Mouse (Mus musculus): ENCODE measurements at regions not wholly inside any gene's neighbourhood (a gene's known extent, or its start where the extent isn't known, plus 50 kb on each side); places are given as distances from the start of the nearest gene placed in this dataset.

DNA sequence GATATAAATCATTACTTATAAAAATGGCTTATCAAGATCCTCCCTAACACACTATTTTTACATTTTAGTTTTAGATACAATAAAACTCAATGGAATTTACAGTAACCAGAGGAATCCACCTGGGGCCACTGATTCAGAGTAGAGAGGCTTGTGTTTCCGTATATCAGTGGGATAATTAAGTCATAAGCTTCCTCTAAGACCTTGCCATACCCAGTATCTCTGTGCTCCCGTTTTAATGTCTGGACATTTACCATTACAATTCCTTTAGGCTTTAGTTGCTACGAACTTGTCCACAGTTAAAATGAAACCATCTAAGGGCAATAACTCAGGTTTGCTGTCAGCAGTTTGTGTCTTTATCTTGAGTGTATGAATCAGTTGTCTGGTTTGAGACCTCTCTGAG lies 127.9 kb downstream of the Mreg start:
- H3K36me3 ChIP-seq (ENCODE audit: control insufficient read depth, insufficient read depth, low read length): no peaks in the 10 kb centered on the region
- no peak overlapping the region for H3K9ac ChIP-seq (ENCODE audit: low read length)
- H3K27ac ChIP-seq (ENCODE audit: low read depth, low read length): no peak overlapping the region
- ATAC-seq (no peak), DNase-seq (ENCODE audit: low spot score) (no peak)
- no peaks in the 10 kb centered on the region for H3K27me3 ChIP-seq (replicated peaks; ENCODE audit: control insufficient read depth, insufficient read depth, low read length)
- whole genome bisulfite sequencing: 83% methylated on average over 3 of the region's 3 CpGs
- no peaks in the 10 kb centered on the region for H3K9me3 ChIP-seq (replicated peaks; ENCODE audit: control insufficient read depth, low read length)
- H3K4me3 ChIP-seq (ENCODE audit: low read depth, low read length): no peak overlapping the region
- no peaks in the 10 kb centered on the region for H3K4me1 ChIP-seq (ENCODE audit: control insufficient read depth, insufficient read depth, low read length)
- no peak overlapping the region for H3K4me2 ChIP-seq (ENCODE audit: low read length)

DNA sequence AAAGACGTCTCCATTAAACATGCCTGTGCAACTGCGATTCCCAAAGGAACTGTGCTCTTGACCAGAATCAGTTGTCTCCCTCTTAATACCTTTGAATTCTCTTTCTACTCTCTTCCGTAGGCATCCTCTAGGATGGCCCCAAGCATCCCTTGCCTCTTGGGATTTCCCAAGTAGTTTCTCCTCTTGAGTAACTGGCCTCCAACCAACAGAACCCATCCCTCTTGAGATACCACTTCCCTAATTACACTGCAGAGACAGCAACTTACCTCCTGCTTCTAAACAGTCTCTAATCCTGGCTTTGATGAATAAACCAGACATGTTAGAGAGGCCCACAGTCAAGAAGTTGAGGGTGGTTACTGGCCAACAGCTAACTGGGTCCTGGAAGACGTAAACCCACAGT lies 129.7 kb downstream of the Mreg start:
- Histone ChIP-seq H3K27me3 (replicated peaks; ENCODE audit: control insufficient read depth, insufficient read depth, low read length) (no peaks in the 10 kb centered on the region), H3K9me3 (replicated peaks; ENCODE audit: control insufficient read depth, low read length) (no peaks in the 10 kb centered on the region), H3K4me3 (ENCODE audit: low read depth, low read length) (no peak overlapping the region), H3K4me1 (ENCODE audit: control insufficient read depth, insufficient read depth, low read length) (no peaks in the 10 kb centered on the region), H3K9ac (ENCODE audit: low read length) (no peak overlapping the region), H3K36me3 (ENCODE audit: control insufficient read depth, insufficient read depth, low read length) (no peaks in the 10 kb centered on the region), H3K4me2 (ENCODE audit: low read length) (no peak overlapping the region), H3K27ac (ENCODE audit: low read depth, low read length) (no peak overlapping the region)
- 77% methylated on average over 4 of the region's 4 CpGs for WGBS
- DNase-seq (ENCODE audit: low spot score) (no peak), ATAC-seq (no peak)

DNA sequence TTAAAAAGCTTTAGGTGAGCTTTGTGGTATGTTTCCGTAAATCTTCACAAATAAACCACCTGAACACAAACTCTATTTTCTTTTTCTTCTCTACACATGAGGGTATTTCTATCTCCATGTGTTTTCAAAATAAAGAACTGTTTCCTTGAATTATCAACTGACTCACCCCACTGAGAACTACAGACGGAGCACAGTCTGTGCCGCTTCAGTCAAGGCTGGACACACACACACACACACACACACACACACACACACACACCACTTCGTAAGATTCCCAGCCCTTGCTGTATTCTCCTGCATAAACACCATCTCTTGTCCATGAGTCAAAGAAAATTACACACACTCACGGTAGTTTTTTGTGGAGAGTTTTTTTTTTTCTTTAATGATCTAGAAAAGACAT lies 130.3 kb downstream of the Mreg start:
- ATAC-seq: no peak
- no peak for DNase-seq (ENCODE audit: low spot score)
- 77% methylated on average over 5 of the region's 5 CpGs for WGBS
- no peak overlapping the region for H3K4me3 ChIP-seq (ENCODE audit: low read depth, low read length)
- H3K4me2 ChIP-seq (ENCODE audit: low read length): no peak overlapping the region
- H3K9me3 ChIP-seq (replicated peaks; ENCODE audit: control insufficient read depth, low read length): no peaks in the 10 kb centered on the region
- no peak overlapping the region for H3K9ac ChIP-seq (ENCODE audit: low read length)
- H3K36me3 ChIP-seq (ENCODE audit: control insufficient read depth, insufficient read depth, low read length): no peaks in the 10 kb centered on the region
- no peaks in the 10 kb centered on the region for H3K27me3 ChIP-seq (replicated peaks; ENCODE audit: control insufficient read depth, insufficient read depth, low read length)
- H3K27ac ChIP-seq (ENCODE audit: low read depth, low read length): no peak overlapping the region
- H3K4me1 ChIP-seq (ENCODE audit: control insufficient read depth, insufficient read depth, low read length): no peaks in the 10 kb centered on the region

DNA sequence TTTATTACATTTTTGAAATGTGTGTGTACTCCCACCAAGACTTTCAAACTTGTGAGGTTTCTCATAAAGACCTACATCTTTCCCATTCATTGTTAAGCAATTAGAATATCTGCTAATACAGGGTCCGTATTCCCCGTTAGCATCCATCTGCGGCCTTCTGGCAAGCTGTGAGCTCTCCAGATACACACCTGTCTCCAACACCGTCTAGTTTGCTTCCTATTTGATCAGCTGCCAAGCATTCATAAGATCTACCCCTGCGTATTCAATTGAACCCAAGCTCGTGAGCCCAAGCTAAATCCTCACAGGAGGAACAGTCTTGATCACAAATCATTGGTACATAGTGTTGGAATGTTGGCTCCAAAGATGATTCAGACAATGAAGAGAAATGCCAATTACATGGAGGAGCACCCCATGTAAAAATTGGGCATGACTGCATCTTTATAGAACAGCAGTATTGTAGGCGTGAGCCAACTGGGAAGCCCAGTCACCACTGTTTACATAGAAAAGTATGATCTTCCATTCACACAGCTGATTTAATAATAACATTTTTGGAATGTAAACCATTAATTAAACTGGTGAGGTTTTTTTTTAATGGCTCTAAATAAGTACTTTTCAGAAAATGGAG lies 133.1 kb downstream of the Mreg start:
- no peaks in the 10 kb centered on the region for H3K27me3 ChIP-seq (replicated peaks; ENCODE audit: control insufficient read depth, insufficient read depth, low read length)
- 55% methylated on average over 7 of the region's 7 CpGs for WGBS
- no peak overlapping the region for H3K27ac ChIP-seq (ENCODE audit: low read depth, low read length)

DNA sequence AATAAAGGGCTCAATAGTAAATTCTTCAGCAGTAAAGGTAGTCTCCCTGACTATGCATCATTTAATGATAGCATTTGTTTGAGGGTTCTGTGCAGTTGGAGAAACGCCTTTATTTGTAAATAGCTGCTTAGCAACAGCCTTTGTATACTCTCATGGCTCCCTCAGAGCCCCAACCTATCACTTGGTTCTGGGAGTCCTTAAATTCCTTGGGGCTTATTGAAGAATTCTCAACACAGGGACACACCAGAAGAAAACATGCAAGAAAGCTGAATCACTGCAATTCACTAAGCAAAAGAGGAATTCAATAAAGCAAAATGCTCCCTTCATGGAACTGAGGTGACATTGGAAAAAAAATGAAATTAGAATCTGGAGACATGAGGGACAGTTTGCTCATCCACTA lies 135.8 kb downstream of the Mreg start:
- WGBS: 33% methylated on average over 1 of the region's 1 CpGs
- no peak overlapping the region for H3K27ac ChIP-seq (ENCODE audit: low read depth, low read length)
- H3K4me2 ChIP-seq (ENCODE audit: low read length): no peak overlapping the region
- no peaks in the 10 kb centered on the region for H3K36me3 ChIP-seq (ENCODE audit: control insufficient read depth, insufficient read depth, low read length)
- H3K4me1 ChIP-seq (ENCODE audit: control insufficient read depth, insufficient read depth, low read length): no peaks in the 10 kb centered on the region
- no peak overlapping the region for H3K4me3 ChIP-seq (ENCODE audit: low read depth, low read length)
- no peaks in the 10 kb centered on the region for H3K9me3 ChIP-seq (replicated peaks; ENCODE audit: control insufficient read depth, low read length)
- DNase-seq (ENCODE audit: low spot score) (no peak), ATAC-seq (no peak)
- no peak overlapping the region for H3K9ac ChIP-seq (ENCODE audit: low read length)
- H3K27me3 ChIP-seq (replicated peaks; ENCODE audit: control insufficient read depth, insufficient read depth, low read length): no peaks in the 10 kb centered on the region

More for the DNA sequence above, 133.1 kb downstream of the Mreg start:
- H3K4me2 ChIP-seq (ENCODE audit: low read length): no peak overlapping the region
- ATAC-seq (no peak), DNase-seq (ENCODE audit: low spot score) (peak; percentile 51)
- no peak overlapping the region for H3K4me3 ChIP-seq (ENCODE audit: low read depth, low read length)
- H3K4me1 ChIP-seq (ENCODE audit: control insufficient read depth, insufficient read depth, low read length): no peaks in the 10 kb centered on the region
- no peak overlapping the region for H3K9ac ChIP-seq (ENCODE audit: low read length)
- no peaks in the 10 kb centered on the region for H3K9me3 ChIP-seq (replicated peaks; ENCODE audit: control insufficient read depth, low read length)
- H3K36me3 ChIP-seq (ENCODE audit: control insufficient read depth, insufficient read depth, low read length): no peaks in the 10 kb centered on the region

DNA sequence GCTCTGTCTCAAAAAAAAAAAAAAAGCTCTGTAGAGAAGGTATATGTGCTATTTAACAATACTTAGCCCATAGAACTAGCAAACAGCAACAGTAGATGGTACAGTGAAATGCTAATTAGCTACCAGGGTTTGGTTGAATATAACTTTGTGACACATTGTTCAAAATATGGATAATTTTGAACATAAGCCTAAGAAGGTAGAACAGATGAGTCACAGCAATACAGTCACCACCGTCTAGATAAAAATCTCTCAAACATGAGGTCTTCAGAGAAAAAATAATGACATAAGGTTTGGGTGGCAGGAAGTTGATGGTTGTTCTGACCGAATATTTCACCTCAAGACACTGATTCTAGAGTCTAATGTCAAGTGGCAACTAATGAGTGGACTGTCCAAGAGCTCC lies 136.6 kb downstream of the Mreg start:
- Histone ChIP-seq H3K27ac (ENCODE audit: low read depth, low read length) (no peak overlapping the region), H3K27me3 (replicated peaks; ENCODE audit: control insufficient read depth, insufficient read depth, low read length) (no peaks in the 10 kb centered on the region), H3K4me2 (ENCODE audit: low read length) (no peak overlapping the region), H3K9me3 (replicated peaks; ENCODE audit: control insufficient read depth, low read length) (no peaks in the 10 kb centered on the region), H3K4me3 (ENCODE audit: low read depth, low read length) (no peak overlapping the region), H3K4me1 (ENCODE audit: control insufficient read depth, insufficient read depth, low read length) (no peaks in the 10 kb centered on the region), H3K9ac (ENCODE audit: low read length) (no peak overlapping the region), H3K36me3 (ENCODE audit: control insufficient read depth, insufficient read depth, low read length) (no peaks in the 10 kb centered on the region)
- WGBS: 82% methylated on average over 2 of the region's 2 CpGs
- no peak for ATAC-seq
- DNase-seq (ENCODE audit: low spot score): no peak

DNA sequence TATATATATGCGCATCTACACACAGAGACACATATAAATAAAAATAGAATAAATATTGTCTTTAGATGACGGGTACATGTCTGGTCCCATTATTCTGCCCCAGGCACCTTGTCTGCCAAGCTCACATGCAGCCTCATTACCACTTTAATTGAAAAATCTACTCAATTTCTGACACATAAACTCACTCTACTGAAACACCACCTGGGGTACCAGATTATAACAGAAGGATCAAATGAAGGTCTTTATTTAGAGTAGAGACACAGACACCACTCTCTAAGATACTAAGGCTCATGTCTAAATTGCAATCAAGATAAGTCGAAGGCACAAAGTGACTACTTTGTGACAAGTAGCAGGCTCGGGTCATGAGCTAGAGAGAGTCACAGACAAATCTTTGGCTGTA lies 138.9 kb downstream of the Mreg start:
- H3K9ac ChIP-seq (ENCODE audit: low read length): no peak overlapping the region
- H3K4me3 ChIP-seq (ENCODE audit: low read depth, low read length): no peak overlapping the region
- WGBS: 76% methylated on average over 4 of the region's 4 CpGs
- DNase-seq (ENCODE audit: low spot score) (no peak), ATAC-seq (no peak)
- H3K9me3 ChIP-seq (replicated peaks; ENCODE audit: control insufficient read depth, low read length): no peaks in the 10 kb centered on the region
- H3K4me2 ChIP-seq (ENCODE audit: low read length): no peak overlapping the region
- H3K27ac ChIP-seq (ENCODE audit: low read depth, low read length): no peak overlapping the region
- no peaks in the 10 kb centered on the region for H3K36me3 ChIP-seq (ENCODE audit: control insufficient read depth, insufficient read depth, low read length)
- peaks cover 2% of the 10 kb centered on the region; the same call in 1 of the 2 replicates for H3K4me1 ChIP-seq (ENCODE audit: control insufficient read depth, insufficient read depth, low read length)
- H3K27me3 ChIP-seq (replicated peaks; ENCODE audit: control insufficient read depth, insufficient read depth, low read length): no peaks in the 10 kb centered on the region

DNA sequence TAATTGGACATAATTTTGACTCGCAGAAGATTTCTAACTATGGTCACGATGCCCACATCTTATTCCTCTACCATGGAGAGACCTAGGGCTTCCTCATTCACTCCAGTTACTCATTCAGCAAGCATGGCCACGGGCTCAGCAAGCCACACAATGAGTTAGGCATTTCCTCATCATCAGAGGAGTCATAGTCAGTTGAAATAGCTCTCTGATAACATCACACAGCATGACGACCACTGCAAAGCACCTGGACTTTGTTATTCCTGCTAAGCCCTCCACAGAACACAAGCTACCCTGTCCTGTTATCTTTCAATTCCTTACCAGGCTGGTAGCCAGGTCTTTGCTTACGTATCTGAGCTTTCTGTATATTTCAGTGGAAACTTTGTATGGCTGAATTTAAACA lies 141.6 kb downstream of the Mreg start:
- Histone ChIP-seq H3K27ac (ENCODE audit: low read depth, low read length) (no peak overlapping the region), H3K27me3 (replicated peaks; ENCODE audit: control insufficient read depth, insufficient read depth, low read length) (no peaks in the 10 kb centered on the region), H3K9ac (ENCODE audit: low read length) (no peak overlapping the region), H3K4me1 (ENCODE audit: control insufficient read depth, insufficient read depth, low read length) (peaks cover 3% of the 10 kb centered on the region), H3K9me3 (replicated peaks; ENCODE audit: control insufficient read depth, low read length) (no peaks in the 10 kb centered on the region), H3K36me3 (ENCODE audit: control insufficient read depth, insufficient read depth, low read length) (no peaks in the 10 kb centered on the region), H3K4me3 (ENCODE audit: low read depth, low read length) (no peak overlapping the region), H3K4me2 (ENCODE audit: low read length) (no peak overlapping the region)
- DNase-seq (ENCODE audit: low spot score) (no peak), ATAC-seq (no peak)
- WGBS: 74% methylated on average over 5 of the region's 5 CpGs

DNA sequence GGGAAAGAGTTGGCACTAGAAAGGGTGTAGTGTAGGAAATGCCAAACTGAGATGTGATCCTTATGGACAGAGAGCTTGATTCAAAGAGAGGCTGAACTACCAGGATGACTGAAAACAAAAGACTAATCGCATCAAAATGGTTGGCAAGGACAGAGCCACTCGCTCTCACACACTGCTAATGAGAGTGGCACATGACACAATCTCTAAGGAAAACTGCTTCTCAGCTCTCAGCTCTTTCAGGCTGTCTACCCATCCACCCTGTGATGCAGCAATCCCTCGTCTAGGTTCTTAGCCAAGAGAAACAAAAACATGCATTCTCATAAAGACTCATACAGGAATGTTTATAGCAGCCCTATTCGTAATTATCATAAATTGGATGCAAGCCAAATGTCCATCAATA lies 143.1 kb downstream of the Mreg start:
- DNase-seq (ENCODE audit: low spot score): peak; percentile 75
- H3K4me3 ChIP-seq (ENCODE audit: low read depth, low read length): no peak overlapping the region
- H3K27me3 ChIP-seq (replicated peaks; ENCODE audit: control insufficient read depth, insufficient read depth, low read length): no peaks in the 10 kb centered on the region
- WGBS: 20% methylated on average over 4 of the region's 4 CpGs
- no peaks in the 10 kb centered on the region for H3K9me3 ChIP-seq (replicated peaks; ENCODE audit: control insufficient read depth, low read length)
- no peaks in the 10 kb centered on the region for H3K36me3 ChIP-seq (ENCODE audit: control insufficient read depth, insufficient read depth, low read length)
- peak overlapping the region; percentile 40; the same call in 1 of the 2 replicates for H3K27ac ChIP-seq (ENCODE audit: low read depth, low read length)
- peak; percentile 81 for ATAC-seq
- peaks cover 10% of the 10 kb centered on the region for H3K4me1 ChIP-seq (ENCODE audit: control insufficient read depth, insufficient read depth, low read length)
- H3K4me2 ChIP-seq (ENCODE audit: low read length): no peak overlapping the region
- no peak overlapping the region for H3K9ac ChIP-seq (ENCODE audit: low read length)

Data from forebrain, embryonic 14.5 days (tissue).